Mouse (Mus musculus): ENCODE data around the gene Ankrd11.

- no peak for TF ChIP-seq POLR2A (IDR thresholded peaks at IDR 0.05; ENCODE audit: insufficient read length, low read depth)
- no peak for TF ChIP-seq TCF3 (IDR thresholded peaks at IDR 0.05; ENCODE audit: insufficient read length, low read depth)
- TF ChIP-seq POLR2AphosphoS2 (IDR thresholded peaks at IDR 0.05; ENCODE audit: insufficient read length, low read depth): no peak
- no peak for TF ChIP-seq USF1 (IDR thresholded peaks at IDR 0.05; ENCODE audit: low read depth)
- no peak for TF ChIP-seq MAX (IDR thresholded peaks at IDR 0.05; ENCODE audit: low read depth)
- no peak for TF ChIP-seq TCF12 (IDR thresholded peaks at IDR 0.05; ENCODE audit: insufficient read depth, poor library complexity, severe bottlenecking)
Observed at GRCm38 (mm10) chr8:123046706-123047105, 4.6 kb upstream of the Ankrd11 start.

All from myocyte (in vitro differentiated cells).